Mouse (Mus musculus): ENCODE data around the gene Gm9857. TPM values are rescaled to one million over a fixed set of nuclear protein-coding genes. Genes with fewer than 3 reads are reported as not detected.
A peak's percentile ranks its signal among the peaks of the same experiment; 100 is the strongest.

Gm9857 gene
- 0.38 and 0.61 TPM in 2 replicates for polyA plus RNA-seq (2012; rRNA removed)

DNA sequence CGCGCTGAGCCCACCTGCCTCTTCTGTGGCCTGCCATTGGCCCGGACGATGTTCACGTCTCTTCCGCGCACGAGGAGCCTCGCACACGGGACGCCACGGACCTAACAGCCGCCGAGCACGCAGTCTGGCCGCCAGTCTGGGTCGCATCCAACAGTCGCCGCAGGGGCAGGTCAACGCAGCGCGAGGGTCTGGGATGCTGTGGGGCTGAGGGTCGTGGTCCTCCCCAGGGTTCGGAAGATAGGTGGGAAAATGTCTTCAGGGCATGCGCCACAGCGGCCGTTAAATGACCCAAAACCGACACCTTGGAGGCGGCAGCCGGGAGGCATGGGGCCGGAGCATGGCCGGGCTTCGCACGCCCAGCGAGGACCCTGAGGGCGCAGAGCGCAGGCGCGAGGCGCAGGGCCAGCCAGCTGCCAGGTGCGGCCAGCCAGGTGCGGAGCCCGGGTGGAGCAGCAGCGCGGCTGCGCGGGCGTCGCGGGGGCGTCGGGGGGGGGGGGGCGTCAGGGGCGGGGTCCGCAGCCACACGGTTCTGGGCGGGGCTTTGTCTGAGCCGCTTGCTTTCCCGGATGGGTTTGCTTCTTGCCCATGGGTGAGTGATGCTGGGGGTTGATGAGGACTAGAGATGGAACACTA is at the start of gene Gm9857:
Gm9857 (minus strand) TSS at position 445 of the 633 bp plus-strand sequence.
- DNase-seq (ENCODE audit: extremely low spot score in 1 of 2, low spot score in 1 of 2) = no peak

GRCm38 (mm10) chr3:108987009-108987659 is 46.9 kb upstream of the Gm9857 start:
- DNase-seq (ENCODE audit: extremely low spot score in 1 of 2, low spot score in 1 of 2) = no peak

GRCm38 (mm10) chr3:108986534-108986933 is 46.3 kb upstream of the Gm9857 start:
- DNase-seq (ENCODE audit: extremely low spot score in 1 of 2, low spot score in 1 of 2) = no peak

DNA sequence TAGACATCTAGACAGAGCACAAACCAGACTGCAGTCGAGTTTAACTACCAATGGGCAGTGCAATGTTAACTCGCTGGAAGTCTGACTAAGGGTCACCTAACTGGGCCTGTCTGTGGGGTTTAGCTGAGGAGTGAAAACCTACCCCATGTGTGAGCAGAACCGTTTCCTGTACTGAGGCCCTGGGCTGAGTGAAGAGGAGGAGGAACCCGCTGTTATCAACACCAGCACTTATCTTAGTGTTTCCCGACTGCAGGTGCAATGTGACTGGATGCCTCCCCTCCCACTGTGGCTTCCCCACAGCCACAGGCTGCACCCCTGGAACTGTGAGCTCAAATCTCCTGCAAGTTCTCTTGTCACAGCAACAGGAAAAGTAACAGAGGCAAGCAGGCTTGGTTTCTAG is 43.7 kb upstream of the Gm9857 start:
- DNase-seq (ENCODE audit: extremely low spot score in 1 of 2, low spot score in 1 of 2) = no peak

- DNase-seq (ENCODE audit: extremely low spot score in 1 of 2, low spot score in 1 of 2) = no peak
Observed at GRCm38 (mm10) chr3:108981946-108982345, 41.7 kb upstream of the Gm9857 start.

DNA sequence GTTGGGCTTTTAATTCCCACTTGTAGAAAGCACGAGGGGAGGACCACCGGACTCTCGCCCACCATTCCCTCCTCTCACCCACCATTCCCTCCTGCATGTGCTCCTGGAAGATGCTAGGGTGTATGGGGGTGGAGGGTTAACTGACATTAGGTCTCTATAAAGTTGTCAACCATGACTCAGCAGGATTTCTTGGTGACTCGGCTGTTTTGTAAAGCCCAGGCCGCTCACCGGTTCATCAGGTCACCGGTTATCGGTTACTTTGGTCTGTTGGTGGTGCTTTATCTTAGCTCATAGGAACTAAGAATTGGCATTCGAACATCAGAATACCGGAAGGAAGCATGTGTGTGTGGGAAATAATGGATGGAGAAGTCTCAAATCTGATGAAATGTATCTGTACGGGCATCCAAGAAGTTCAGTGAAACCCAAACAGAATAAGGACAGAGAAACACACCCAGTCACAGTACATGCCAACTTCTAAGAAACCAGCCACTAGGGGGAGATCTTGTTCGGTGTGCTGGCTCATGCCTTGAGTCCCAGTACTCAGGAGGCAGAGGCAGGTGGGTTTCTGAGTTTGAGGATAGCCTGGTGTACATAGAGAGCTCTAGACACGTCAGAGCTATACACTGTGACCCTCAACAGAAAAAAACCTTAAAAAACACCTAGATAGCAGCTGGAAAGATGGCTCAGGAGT is 37.2 kb upstream of the Gm9857 start:
- no peak for DNase-seq (ENCODE audit: extremely low spot score in 1 of 2, low spot score in 1 of 2)

GRCm38 (mm10) chr3:108974920-108975485 is 34.8 kb upstream of the Gm9857 start:
- DNase-seq (ENCODE audit: extremely low spot score in 1 of 2, low spot score in 1 of 2) = peak in 1 of 2 experiments; percentile 25

DNA sequence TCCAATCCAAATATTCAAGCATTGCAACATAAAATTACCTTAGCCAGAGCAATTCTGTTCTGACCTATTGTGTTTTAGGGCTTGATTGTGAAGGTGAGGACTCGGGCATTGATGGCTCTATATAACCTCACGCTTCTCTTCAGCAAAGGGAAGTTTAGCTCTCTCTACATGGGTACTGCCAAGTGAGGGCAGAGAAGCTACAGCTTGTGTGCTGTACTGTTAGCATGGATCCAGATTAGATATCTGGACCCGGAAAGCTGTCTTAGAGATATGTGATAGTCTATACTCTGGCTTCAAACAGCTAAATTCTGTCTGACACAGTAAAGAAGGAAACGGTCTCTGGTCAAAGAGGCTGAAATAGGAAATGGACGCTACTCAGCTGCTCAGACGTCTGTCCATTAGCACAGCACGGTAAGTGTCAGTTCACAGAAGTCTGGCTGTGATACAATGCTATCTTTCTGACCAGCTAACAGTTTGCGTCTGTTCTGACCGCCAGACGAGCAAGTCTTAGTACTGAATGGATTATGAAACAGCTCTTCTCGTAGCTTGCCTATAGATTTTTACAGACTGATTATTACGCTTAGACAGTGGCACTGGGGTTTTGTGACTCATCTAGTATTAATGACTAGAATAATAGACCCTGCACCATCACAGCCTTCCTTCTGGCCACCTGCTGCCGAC is 33.9 kb upstream of the Gm9857 start:
- DNase-seq (ENCODE audit: extremely low spot score in 1 of 2, low spot score in 1 of 2) = no peak

GRCm38 (mm10) chr3:108966051-108966450 is 25.8 kb upstream of the Gm9857 start:
- DNase-seq (ENCODE audit: extremely low spot score in 1 of 2, low spot score in 1 of 2) = no peak

GRCm38 (mm10) chr3:108964361-108965044 is 24.3 kb upstream of the Gm9857 start:
- no peak for DNase-seq (ENCODE audit: extremely low spot score in 1 of 2, low spot score in 1 of 2)

DNA sequence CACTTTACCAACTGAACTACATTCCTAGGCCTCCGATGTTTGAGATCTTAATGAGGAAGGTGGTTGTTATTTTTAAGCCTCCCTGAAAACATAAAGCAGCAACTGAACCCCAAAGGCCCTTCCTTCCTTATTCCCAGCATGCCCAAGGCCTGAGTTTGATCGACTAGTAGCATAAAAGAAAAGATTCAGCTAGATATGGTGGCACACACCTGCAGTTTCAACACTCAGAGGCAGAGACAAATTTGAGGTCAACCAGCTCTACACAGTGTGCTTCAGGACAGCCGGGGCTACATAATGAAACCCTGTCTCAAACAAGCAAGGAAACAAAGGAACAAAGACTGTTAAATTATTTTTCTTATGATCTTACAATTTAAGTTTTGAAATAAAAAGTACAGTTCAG is 23.5 kb upstream of the Gm9857 start:
- no peak for DNase-seq (ENCODE audit: extremely low spot score in 1 of 2, low spot score in 1 of 2)

DNA sequence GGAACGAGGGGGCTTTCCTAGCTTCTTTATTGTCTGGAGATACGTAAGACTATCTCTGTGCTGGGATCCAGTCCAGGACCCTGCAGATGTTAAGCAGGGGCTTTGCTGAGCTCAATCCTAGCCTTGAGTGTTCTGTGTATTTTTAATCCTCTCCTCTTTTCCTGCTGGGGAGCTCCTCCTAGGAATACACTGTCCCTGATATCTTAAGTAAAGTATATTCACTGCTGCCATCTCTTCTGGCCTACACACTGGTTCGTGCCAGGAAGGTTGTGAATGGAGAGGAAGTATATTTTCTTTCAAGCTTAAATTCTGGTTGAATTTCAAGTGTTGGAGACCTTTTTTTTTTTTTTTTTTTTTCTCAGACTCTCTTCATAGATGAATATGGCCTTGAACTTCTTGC is 23.0 kb upstream of the Gm9857 start:
- no peak for DNase-seq (ENCODE audit: extremely low spot score in 1 of 2, low spot score in 1 of 2)

- DNase-seq (ENCODE audit: extremely low spot score in 1 of 2, low spot score in 1 of 2) = no peak
Observed at GRCm38 (mm10) chr3:108961655-108962054, 21.4 kb upstream of the Gm9857 start.

DNA sequence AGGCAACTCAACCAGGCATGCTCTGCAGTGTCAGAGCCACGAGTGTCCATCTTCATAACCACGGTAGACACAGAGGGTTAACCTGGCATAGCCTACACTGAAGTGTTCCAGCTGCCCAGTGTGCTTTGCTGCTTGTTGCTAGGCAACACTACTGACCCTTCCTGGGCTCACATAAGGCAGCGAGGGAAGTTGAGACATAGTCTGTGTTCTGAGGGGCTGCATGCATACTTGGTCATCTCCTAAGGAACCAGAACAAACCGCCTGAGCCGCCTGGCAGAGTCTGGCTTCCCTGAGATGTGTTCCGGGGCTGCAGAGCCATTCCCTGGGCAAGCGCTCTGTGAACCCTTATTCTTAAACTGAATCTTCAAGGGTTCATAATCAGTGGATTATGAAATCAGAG is 21.0 kb upstream of the Gm9857 start:
- DNase-seq (ENCODE audit: extremely low spot score in 1 of 2, low spot score in 1 of 2) = no peak

- no peak for DNase-seq (ENCODE audit: extremely low spot score in 1 of 2, low spot score in 1 of 2)
Observed at GRCm38 (mm10) chr3:108959680-108960295, 19.5 kb upstream of the Gm9857 start.

GRCm38 (mm10) chr3:108957976-108958375 is 17.7 kb upstream of the Gm9857 start:
- no peak for DNase-seq (ENCODE audit: extremely low spot score in 1 of 2, low spot score in 1 of 2)

GRCm38 (mm10) chr3:108940996-108941395 is 751 bp upstream of the Gm9857 start:
- DNase-seq (ENCODE audit: extremely low spot score in 1 of 2, low spot score in 1 of 2) = no peak

GRCm38 (mm10) chr3:108939573-108939972 is 672 bp downstream of the Gm9857 start, which contains the start of gene Henmt1:
Henmt1 (plus strand) TSS chr3:108939873.
- no peak for DNase-seq (ENCODE audit: extremely low spot score in 1 of 2, low spot score in 1 of 2)

GRCm38 (mm10) chr3:108938691-108939090 is 1.6 kb downstream of the Gm9857 start:
- DNase-seq (ENCODE audit: extremely low spot score in 1 of 2, low spot score in 1 of 2) = no peak

DNA sequence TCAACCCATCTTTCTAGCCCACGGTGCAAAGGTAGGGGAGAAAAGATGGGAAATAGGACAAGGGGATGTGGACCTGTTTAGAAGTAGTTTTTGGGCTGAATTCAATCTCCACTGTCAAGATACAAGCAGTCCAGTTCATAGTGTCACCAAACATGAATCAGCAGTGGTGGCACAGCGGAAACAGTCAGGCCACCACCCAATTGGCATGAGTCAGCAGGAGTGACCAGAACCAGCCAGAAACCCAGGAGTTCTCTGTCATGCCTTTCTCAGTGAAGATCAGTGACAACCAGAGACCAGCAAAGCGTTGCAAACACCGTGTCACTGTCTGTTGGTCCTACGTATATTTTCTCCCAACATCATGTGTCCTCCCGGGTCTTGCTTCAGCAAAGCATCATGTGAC is 6.7 kb downstream of the Gm9857 start:
- DNase-seq (ENCODE audit: extremely low spot score in 1 of 2, low spot score in 1 of 2) = no peak

Data from frontal cortex, adult 2 months (tissue).